Mouse (Mus musculus): Measurements from ENCODE around the gene Fam214b. TPM values are rescaled to one million over a fixed set of nuclear protein-coding genes. Genes with fewer than 3 reads are reported as not detected.
A peak's percentile ranks its signal among the peaks of the same experiment; 100 is the strongest.
"Not testable (repeated sequence)": the region's sequence is repeated elsewhere in the genome, so short reads cannot be mapped to it uniquely, and the experiment has no call there.

Fam214b gene
- polyA plus RNA-seq, 1 experiment from 2014 or later: 17.2 TPM

DNA sequence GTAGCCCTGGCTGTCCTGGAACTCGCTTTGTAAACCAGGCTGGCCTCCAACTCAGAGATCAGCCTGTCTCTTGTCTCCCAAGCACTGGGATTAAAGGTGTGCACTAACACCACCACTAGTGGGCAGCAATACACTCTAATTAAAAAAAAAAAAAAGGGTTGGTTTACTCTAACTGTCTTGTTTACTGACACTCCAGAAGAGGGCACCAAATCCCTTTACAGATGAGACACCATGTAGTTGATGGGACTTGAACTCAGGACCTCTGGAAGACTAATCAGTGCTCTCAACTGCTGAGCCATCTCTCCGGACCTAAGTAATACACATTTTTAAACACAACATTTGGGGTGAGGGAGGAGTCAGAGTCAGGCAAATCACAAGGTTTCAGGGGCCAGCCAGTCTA, 40.3 kb downstream of the Fam214b start:
- Histone ChIP-seq H3K4me2 (replicated peaks) (no peak overlapping the region), H3K27me3 (no peaks in the 10 kb centered on the region), H3K36me3 (no peaks in the 10 kb centered on the region), H3K9me3 (replicated peaks) (no peaks in the 10 kb centered on the region), H3K27ac (replicated peaks) (no peak overlapping the region), H3K9ac (no peak overlapping the region), H3K4me3 (replicated peaks) (no peak overlapping the region), H3K4me1 (peaks cover 18% of the 10 kb centered on the region)
- 53% methylated on average over 2 of the region's 2 CpGs for WGBS
- ATAC-seq (ENCODE audit: insufficient number of reproducible peaks, low FRiP score, low TSS enrichment, low read depth): no peak

DNA sequence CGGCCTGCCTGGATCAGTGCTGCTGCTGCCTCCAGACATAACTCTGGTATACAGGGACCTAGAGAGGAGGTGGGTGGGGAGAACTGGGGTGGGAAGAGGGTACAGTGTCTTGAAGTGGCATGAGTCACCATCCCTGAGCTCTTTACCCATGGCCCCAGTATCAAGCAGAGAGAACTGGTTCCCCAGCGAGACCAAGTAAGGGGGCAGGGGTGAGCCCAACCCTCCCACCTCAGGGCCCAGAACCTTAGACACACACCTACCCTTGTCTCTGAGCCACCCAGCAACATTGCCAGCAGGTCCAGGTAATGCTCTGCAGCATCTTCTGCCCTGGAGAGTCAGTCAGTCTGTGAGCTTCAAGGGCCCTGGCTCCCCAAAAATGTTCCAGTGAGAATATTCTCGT, 41.1 kb downstream of the Fam214b start:
- WGBS: 87% methylated on average over 3 of the region's 3 CpGs
- Histone ChIP-seq H3K27me3 (no peaks in the 10 kb centered on the region), H3K4me1 (peaks cover 20% of the 10 kb centered on the region), H3K36me3 (no peaks in the 10 kb centered on the region), H3K27ac (replicated peaks) (no peak overlapping the region), H3K4me3 (replicated peaks) (no peak overlapping the region), H3K9me3 (replicated peaks) (no peaks in the 10 kb centered on the region), H3K9ac (no peak overlapping the region), H3K4me2 (replicated peaks) (no peak overlapping the region)
- ATAC-seq (ENCODE audit: insufficient number of reproducible peaks, low FRiP score, low TSS enrichment, low read depth): no peak

DNA sequence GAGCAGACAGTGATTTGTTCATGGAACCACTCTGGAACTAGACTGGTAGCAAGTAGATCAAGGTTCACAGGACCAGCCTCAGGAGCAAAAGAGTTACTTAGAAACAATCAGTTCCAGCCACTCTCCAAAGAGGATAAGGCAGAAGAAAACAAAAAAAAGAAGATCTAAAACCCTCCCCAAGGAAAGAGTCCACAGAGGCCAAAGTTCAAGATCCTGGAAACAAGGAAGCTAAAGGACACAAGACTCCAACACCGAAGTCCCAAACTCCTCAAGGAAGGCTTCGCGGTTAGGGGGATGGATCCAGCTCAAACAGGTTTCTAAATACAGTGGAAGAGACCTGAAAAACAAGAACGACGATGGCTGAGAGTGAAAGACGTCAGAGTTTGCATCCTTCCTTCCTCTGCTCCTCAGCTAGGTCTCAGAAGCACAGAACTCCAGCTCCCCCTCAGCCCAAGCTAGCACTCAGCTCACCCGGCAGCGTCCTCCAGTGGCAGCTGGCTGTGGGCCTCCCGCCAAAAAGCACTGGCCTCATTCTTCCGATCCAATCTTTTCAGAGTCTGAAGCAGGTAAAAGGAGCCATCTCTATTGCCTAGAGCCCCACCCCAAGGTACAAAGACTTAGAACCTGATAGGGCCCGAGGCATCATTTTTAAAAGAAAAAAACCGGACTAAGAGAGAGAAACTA, 43.1 kb downstream of the Fam214b start:
- ATAC-seq (ENCODE audit: insufficient number of reproducible peaks, low FRiP score, low TSS enrichment, low read depth): no peak

DNA sequence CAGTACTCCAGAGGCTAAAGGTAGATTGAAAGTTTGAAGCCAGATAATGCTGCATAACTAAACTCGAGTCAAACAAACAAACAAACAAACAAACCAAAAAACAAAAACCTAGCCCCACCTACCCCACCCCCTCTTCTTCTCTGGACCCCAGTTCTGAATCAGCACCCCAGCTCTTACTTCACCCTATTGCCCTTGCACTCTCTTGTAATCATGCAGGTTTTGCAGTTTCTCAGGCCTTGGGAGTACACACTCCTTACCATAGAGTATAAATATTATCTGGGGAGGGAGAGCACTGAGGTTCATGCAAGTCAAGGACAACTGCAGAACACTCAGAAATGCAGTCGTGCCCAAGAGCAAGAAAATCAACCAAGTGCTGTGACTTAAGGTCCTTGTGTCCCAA, 44.7 kb downstream of the Fam214b start:
- H3K4me2 ChIP-seq (replicated peaks): no peak overlapping the region
- ATAC-seq (ENCODE audit: insufficient number of reproducible peaks, low FRiP score, low TSS enrichment, low read depth): no peak
- WGBS: 87% methylated on average over 2 of the region's 2 CpGs
- no peak overlapping the region for H3K27ac ChIP-seq (replicated peaks)
- H3K27me3 ChIP-seq: no peaks in the 10 kb centered on the region
- no peaks in the 10 kb centered on the region for H3K36me3 ChIP-seq
- H3K4me1 ChIP-seq: peaks cover 27% of the 10 kb centered on the region
- no peak overlapping the region for H3K9ac ChIP-seq
- H3K4me3 ChIP-seq (replicated peaks): no peak overlapping the region
- H3K9me3 ChIP-seq (replicated peaks): no peaks in the 10 kb centered on the region

More for the DNA sequence above, 43.1 kb downstream of the Fam214b start:
- Histone ChIP-seq H3K36me3 (no peaks in the 10 kb centered on the region), H3K9me3 (replicated peaks) (no peaks in the 10 kb centered on the region), H3K27me3 (no peaks in the 10 kb centered on the region), H3K4me3 (replicated peaks) (no peak overlapping the region), H3K4me1 (peaks cover 19% of the 10 kb centered on the region), H3K9ac (no peak overlapping the region), H3K27ac (replicated peaks) (0 out of 2 replicates have a peak overlapping the region, but pooled peaks have one; percentile 11), H3K4me2 (replicated peaks) (no peak overlapping the region)
- WGBS: 73% methylated on average over 12 of the region's 12 CpGs

DNA sequence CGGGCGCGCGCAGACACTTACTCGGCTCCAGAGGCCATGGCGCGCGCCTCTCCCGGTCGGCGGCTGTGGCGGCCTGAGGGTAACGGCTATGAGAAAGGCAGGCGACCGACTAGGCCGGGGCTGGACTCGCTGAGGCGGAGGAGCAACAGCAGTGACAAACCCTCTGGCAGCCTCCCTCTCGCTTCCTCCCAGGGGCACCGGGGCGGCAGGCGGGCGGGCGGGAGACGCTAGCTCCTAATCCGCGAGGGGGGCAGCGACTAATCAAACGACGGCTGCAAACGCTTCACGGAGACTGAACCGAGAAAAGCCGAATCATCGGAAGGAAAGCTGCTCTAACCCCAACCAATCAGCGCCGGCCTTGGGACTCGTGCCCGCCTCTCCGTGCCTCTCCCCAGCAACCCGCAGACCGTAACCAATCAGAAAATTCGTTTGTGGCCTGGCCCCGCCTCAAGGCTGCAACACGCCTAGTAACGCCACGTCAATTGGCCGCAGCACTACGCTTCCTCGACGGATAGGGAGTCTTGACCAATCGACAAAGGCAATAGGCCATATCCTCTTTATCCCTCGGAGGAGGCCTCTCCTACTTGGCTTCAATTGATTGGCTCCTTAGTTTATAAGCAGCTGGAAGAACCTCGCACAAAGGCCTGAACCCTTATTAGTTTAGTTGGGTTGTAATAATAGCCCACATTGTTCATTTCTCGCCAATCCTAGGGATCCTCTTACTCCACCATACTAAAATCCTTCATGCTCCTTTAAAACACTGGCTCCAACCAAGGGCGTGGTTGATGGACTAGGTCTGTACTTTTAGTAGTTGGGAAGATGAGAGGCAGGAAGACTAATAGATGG, 45.7 kb downstream of the Fam214b start, which contains the start of gene Vcp:
Vcp (minus strand) TSS at position 367 of the 846 bp plus-strand sequence.
- peak within 1 kb of the TSS; percentile 94 for H3K4me3 ChIP-seq (replicated peaks)
- peak; percentile 99 for ATAC-seq (ENCODE audit: insufficient number of reproducible peaks, low FRiP score, low TSS enrichment, low read depth)
- H3K9me3 ChIP-seq (replicated peaks); H3K27me3 ChIP-seq; H3K36me3 ChIP-seq: not testable (repeated sequence)
- peak within 1 kb of the TSS; percentile 61 for H3K4me2 ChIP-seq (replicated peaks)
- H3K9ac ChIP-seq: peak within 1 kb of the TSS; percentile 98
- H3K27ac ChIP-seq (replicated peaks): peak within 1 kb of the TSS; percentile 99
- under 1% methylated on average over 51 of the region's 56 CpGs for WGBS
- H3K4me1 ChIP-seq: peaks cover 27% of the 10 kb centered on the region

DNA sequence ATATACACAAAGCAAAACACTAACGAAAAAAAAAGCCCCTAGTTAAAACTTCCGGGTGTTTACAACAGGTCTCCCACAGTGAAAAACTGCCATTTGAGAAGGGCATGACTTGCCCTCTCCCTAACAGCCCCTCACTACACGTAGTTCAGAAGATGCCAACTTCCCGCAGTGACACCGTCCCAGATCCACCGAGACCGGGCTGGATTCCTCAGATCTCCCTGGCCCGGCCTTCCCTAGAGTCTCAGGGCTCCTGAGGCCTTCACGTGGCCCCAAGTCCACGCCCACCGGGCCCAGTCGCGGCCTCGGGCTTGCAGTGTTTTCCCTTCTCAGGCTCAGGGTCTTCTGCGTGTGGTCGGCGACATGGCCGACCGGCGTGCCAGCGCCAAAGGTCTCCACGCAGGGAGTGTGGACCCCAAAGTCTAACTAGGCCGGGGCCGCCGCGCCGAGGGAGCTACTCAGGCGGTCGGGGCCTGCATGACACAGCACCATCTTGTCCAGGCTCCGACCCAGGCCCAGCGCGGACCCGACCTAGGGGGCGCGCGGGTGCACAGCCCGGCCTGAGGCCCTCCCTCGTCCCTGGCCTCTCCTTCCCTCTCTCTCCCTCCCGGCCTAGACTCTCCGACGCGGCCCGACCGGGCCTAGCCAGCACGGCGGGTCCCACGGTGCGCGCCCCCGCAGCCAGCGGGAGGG, 46.4 kb downstream of the Fam214b start:
- Histone ChIP-seq H3K27me3 (no peaks in the 10 kb centered on the region), H3K27ac (replicated peaks) (peak overlapping the region; percentile 99), H3K4me1 (peaks cover 27% of the 10 kb centered on the region), H3K4me2 (replicated peaks) (peak overlapping the region; percentile 61), H3K36me3 (peaks cover 12% of the 10 kb centered on the region), H3K9ac (peak overlapping the region; percentile 98), H3K4me3 (replicated peaks) (peak overlapping the region; percentile 94), H3K9me3 (replicated peaks) (no peaks in the 10 kb centered on the region)
- WGBS: under 1% methylated on average over 49 of the region's 51 CpGs
- ATAC-seq (ENCODE audit: insufficient number of reproducible peaks, low FRiP score, low TSS enrichment, low read depth): peak; percentile 78

DNA sequence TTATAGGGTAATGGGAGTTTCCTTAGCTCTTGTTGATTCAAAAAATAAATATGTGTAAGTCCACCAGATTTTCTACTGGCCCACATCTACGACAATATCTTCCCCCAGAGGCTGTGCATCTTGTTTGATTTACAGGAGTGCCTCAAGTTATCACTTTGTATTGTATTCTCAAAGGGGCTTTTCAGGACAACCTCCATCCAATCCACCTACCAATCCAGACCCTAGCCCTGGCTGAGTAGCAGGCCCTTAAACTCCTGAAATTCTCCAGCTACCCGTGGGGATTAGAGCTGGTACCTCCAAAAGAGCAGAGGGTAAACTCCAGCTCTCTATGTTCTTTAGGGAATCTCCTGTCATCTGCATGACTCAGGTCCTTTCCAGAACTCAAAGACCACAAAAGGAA, 48.0 kb downstream of the Fam214b start:
- Histone ChIP-seq H3K36me3 (peaks cover 28% of the 10 kb centered on the region), H3K4me2 (replicated peaks) (peak overlapping the region; percentile 61), H3K27ac (replicated peaks) (no peak overlapping the region), H3K4me3 (replicated peaks) (peak overlapping the region; percentile 94), H3K4me1 (peaks cover 27% of the 10 kb centered on the region), H3K27me3 (no peaks in the 10 kb centered on the region), H3K9me3 (replicated peaks) (no peaks in the 10 kb centered on the region), H3K9ac (peak overlapping the region; percentile 98; the same call in 1 of the 2 replicates)
- 48% methylated on average over 2 of the region's 2 CpGs for WGBS
- no peak for ATAC-seq (ENCODE audit: insufficient number of reproducible peaks, low FRiP score, low TSS enrichment, low read depth)

DNA sequence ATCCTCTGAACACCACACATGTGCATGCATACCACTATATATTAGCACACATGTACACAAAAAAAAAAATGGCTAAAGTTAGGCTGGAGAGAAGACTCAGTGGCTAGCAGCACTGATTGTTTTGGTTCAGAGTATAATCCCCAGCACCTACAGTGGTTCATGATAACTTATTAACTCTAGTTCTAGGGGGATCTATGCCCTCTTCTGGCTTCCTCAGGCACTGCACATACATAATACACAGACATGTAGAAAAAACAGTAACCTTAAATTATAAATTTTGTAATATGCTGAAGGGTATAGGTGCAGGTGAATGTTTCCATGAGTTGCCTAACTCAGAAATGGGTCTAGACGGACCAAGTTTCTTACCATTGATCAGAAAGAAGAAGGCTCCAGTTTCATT, 57.7 kb downstream of the Fam214b start:
- Histone ChIP-seq H3K4me3 (replicated peaks) (no peak overlapping the region), H3K4me1 (no peaks in the 10 kb centered on the region), H3K36me3 (peaks cover 95% of the 10 kb centered on the region), H3K4me2 (replicated peaks) (no peak overlapping the region), H3K27me3 (no peaks in the 10 kb centered on the region), H3K27ac (replicated peaks) (no peak overlapping the region), H3K9me3 (replicated peaks) (no peaks in the 10 kb centered on the region), H3K9ac (no peak overlapping the region)
- ATAC-seq (ENCODE audit: insufficient number of reproducible peaks, low FRiP score, low TSS enrichment, low read depth): no peak
- WGBS: 75% methylated on average over 1 of the region's 1 CpGs

Other genes with a start within 250 kb of the Fam214b start
- not detected in 2 replicates for gene Fam205a1, start 192.3 kb downstream of the Fam214b start, polyA plus RNA-seq (2015; fragmentation: Nextera tagmentation; extraction: Ambion mirVana)
- 0.08 and 0.11 TPM in 2 replicates for gene Gm12394, start 189.4 kb downstream of the Fam214b start, polyA plus RNA-seq (2015; fragmentation: Nextera tagmentation; extraction: Ambion mirVana)
- gene Fam205c, start 172.0 kb downstream of the Fam214b start, polyA plus RNA-seq (2015; fragmentation: Nextera tagmentation; extraction: Ambion mirVana): 0.36 and 0.46 TPM in 2 replicates
- 2.0 and 2.8 TPM in 2 replicates for gene Phf24, start 129.6 kb downstream of the Fam214b start, polyA plus RNA-seq (2015; fragmentation: Nextera tagmentation; extraction: Ambion mirVana)
- 10.4 and 11.6 TPM in 2 replicates for gene Dnajb5, start 96.4 kb downstream of the Fam214b start, polyA plus RNA-seq (2015; fragmentation: Nextera tagmentation; extraction: Ambion mirVana)
- 0.24 and 1.6 TPM in 2 replicates for gene 1700022I11Rik, start 76.6 kb downstream of the Fam214b start, polyA plus RNA-seq (2015; fragmentation: Nextera tagmentation; extraction: Ambion mirVana)
- 478 and 494 TPM in 2 replicates for gene Vcp, start 45.7 kb downstream of the Fam214b start, polyA plus RNA-seq (2015; fragmentation: Nextera tagmentation; extraction: Ambion mirVana)
- gene Fancg, start 35.7 kb downstream of the Fam214b start, polyA plus RNA-seq (2015; fragmentation: Nextera tagmentation; extraction: Ambion mirVana): 19.8 and 22.3 TPM in 2 replicates
- gene Pigo, start 20.4 kb downstream of the Fam214b start, polyA plus RNA-seq (2015; fragmentation: Nextera tagmentation; extraction: Ambion mirVana): 23.4 and 23.9 TPM in 2 replicates
- gene Stoml2, start 14.5 kb downstream of the Fam214b start, polyA plus RNA-seq (2015; fragmentation: Nextera tagmentation; extraction: Ambion mirVana): 294 and 307 TPM in 2 replicates
- 4.9 and 6.3 TPM in 2 replicates for gene Unc13b, start 12.7 kb upstream of the Fam214b start, polyA plus RNA-seq (2015; fragmentation: Nextera tagmentation; extraction: Ambion mirVana)
- gene Atp8b5, start 220.9 kb upstream of the Fam214b start, polyA plus RNA-seq (2015; fragmentation: Nextera tagmentation; extraction: Ambion mirVana): 0.42 and 0.63 TPM in 2 replicates